ENCODE assay signal across 9 mouse cellular contexts in the genomic region with DNA sequence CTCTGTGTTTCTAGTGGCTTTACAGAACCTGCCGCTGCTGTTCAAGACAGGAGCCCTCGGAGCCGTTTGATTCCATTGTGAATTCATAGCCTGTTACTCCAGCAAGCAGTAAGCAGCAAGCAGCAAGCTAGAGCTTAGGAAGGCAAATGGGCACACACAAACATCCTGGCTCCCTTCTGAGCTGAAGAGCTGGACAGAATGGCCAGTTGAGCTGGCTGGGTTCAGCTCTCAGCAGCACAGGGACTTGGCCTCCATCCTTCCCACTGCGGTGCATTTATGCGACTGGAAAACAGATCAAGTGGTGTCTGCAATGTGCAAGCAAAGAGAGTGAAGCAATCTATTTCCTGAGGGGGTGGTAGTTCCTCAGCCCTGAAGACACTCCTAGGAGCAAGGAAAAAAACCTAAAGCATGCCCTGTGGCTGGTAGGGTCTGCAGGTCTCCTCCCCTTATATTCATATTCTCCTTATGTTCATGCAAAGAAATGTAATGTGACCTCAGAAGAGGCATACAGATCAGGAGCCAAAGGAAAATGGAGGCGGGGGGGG.
DNase-seq lines count a peak whose midpoint lies in the region; ATAC-seq and TF ChIP-seq lines count a peak whose summit lies in the region.
"Had no signal": no experiment of that assay in that cellular context is flagged by ENCODE, and none has a peak within 500 bp of the region (broad histone marks: within the 10 kb centered on the region; RNA-seq: fewer than 3 reads in every experiment).

No protein-coding gene starts in this region.

- peak overlapping the region; percentile 42 for H3K27ac ChIP-seq in midbrain, embryonic 10.5 days (replicated peaks)
- H3K27ac ChIP-seq in midbrain, embryonic 11.5 days (ENCODE audit: low read depth, low read length) = no peak overlapping the region
- H3K27ac ChIP-seq in hindbrain, embryonic 12.5 days = peak overlapping the region; percentile 56; the same call in 1 of the 2 replicates
- peak overlapping the region; percentile 59 for H3K27ac ChIP-seq in olfactory bulb, adult 2 months (ENCODE audit: insufficient read depth, low read depth, low read length)

- H3K9me3 ChIP-seq in midbrain, embryonic 10.5 days (replicated peaks) = no peaks in the 10 kb centered on the region
- H3K9me3 ChIP-seq in midbrain, embryonic 11.5 days (ENCODE audit: control insufficient read depth, low read length) = no peaks in the 10 kb centered on the region
- no peaks in the 10 kb centered on the region for H3K9me3 ChIP-seq in hindbrain, embryonic 12.5 days (replicated peaks)

- H3K4me3 ChIP-seq in midbrain, embryonic 10.5 days = no peak overlapping the region
- H3K4me3 ChIP-seq in midbrain, embryonic 11.5 days (ENCODE audit: low read depth, low read length) = no peak overlapping the region
- H3K4me3 ChIP-seq in hindbrain, embryonic 12.5 days = no peak overlapping the region
- H3K4me3 ChIP-seq in olfactory bulb, adult 2 months (ENCODE audit: insufficient read depth, low read depth, low read length) = no peak overlapping the region

- H3K27me3 ChIP-seq in midbrain, embryonic 10.5 days (ENCODE audit: low read depth, poor library complexity, severe bottlenecking) = no peaks in the 10 kb centered on the region
- no peaks in the 10 kb centered on the region for H3K27me3 ChIP-seq in midbrain, embryonic 11.5 days (ENCODE audit: control insufficient read depth, insufficient read depth, low read length)
- no peaks in the 10 kb centered on the region for H3K27me3 ChIP-seq in hindbrain, embryonic 12.5 days

- H3K4me1 ChIP-seq in midbrain, embryonic 10.5 days = peaks cover 12% of the 10 kb centered on the region
- peaks cover 3% of the 10 kb centered on the region; the same call in 1 of the 2 replicates for H3K4me1 ChIP-seq in midbrain, embryonic 11.5 days (ENCODE audit: control insufficient read depth, insufficient read depth, low read length)
- peaks cover 9% of the 10 kb centered on the region; the same call in 1 of the 2 replicates for H3K4me1 ChIP-seq in hindbrain, embryonic 12.5 days
- peaks cover 16% of the 10 kb centered on the region for H3K4me1 ChIP-seq in olfactory bulb, adult 2 months (ENCODE audit: control insufficient read depth, insufficient read depth, low read length)

- TF ChIP-seq POLR2A in olfactory bulb, adult 2 months (IDR thresholded peaks at IDR 0.05; ENCODE audit: insufficient read depth, low read depth, low read length) = no peak

- no peak for TF ChIP-seq CTCF in olfactory bulb, adult 2 months (IDR thresholded peaks at IDR 0.05; ENCODE audit: insufficient read depth, low read depth, low read length)

- H3K36me3 ChIP-seq in midbrain, embryonic 10.5 days = no peaks in the 10 kb centered on the region
- H3K36me3 ChIP-seq in midbrain, embryonic 11.5 days (ENCODE audit: control insufficient read depth, insufficient read depth, low read length) = no peaks in the 10 kb centered on the region
- H3K36me3 ChIP-seq in hindbrain, embryonic 12.5 days = no peaks in the 10 kb centered on the region

- H3K4me2 ChIP-seq in midbrain, embryonic 11.5 days = no peak overlapping the region
- H3K4me2 ChIP-seq in hindbrain, embryonic 12.5 days (replicated peaks) = no peak overlapping the region

- 84% methylated on average over 6 of the region's 6 CpGs for WGBS in midbrain, embryonic 10.5 days
- WGBS in midbrain, embryonic 11.5 days = 80% methylated on average over 6 of the region's 6 CpGs
- 63% methylated on average over 6 of the region's 6 CpGs for WGBS in hindbrain, embryonic 12.5 days
- WGBS in olfactory bulb, adult 2 months = 30% methylated on average over 6 of the region's 6 CpGs

- no peak for DNase-seq in midbrain, embryonic 10.5 days (ENCODE audit: low spot score)
- DNase-seq in midbrain, embryonic 11.5 days (ENCODE audit: low spot score, missing footprints) = no peak
- DNase-seq in cerebellum, postnatal 10 days = peak; percentile 49 to 64
- no peak for DNase-seq in ovary, postnatal 14 days (ENCODE audit: low spot score)
- DNase-seq in thymus, postnatal 25 days = no peak
- DNase-seq: lung, postnatal 10 days; thymus, postnatal 36 days had no signal

- no peak for ATAC-seq in midbrain, embryonic 11.5 days (ENCODE audit: low FRiP score)
- ATAC-seq in hindbrain, embryonic 12.5 days (ENCODE audit: low FRiP score) = no peak

- H3K9ac ChIP-seq in midbrain, embryonic 11.5 days (ENCODE audit: low read length) = no peak overlapping the region
- H3K9ac ChIP-seq in hindbrain, embryonic 12.5 days = no peak overlapping the region

Comparison
In these comparisons a context has a peak if more than half of its experiments do, and no peak if none do; other contexts are left out.
1. DNase-seq: peak in cerebellum, postnatal 10 days (2 of 2); none in midbrain, embryonic 10.5 days (single experiment), midbrain, embryonic 11.5 days (single experiment), ovary, postnatal 14 days (single experiment) and thymus, postnatal 25 days (single experiment).